Mouse (Mus musculus) heart, postnatal 0 days (tissue): ENCODE data around the gene Onecut1. TPM values are rescaled to one million over a fixed set of nuclear protein-coding genes. Genes with fewer than 3 reads are reported as not detected.

Experiments
- ATAC-seq: fragments of 200-750 bp; cut with Nextera tagmentation; 2 replicates; pipeline ENCODE4 v1.8.0; 2017; ENCODE audit warnings: low read depth, moderate number of reproducible peaks, moderate library complexity; ENCODE audit not compliant: insufficient read depth
- DNase-seq: peaks from one replicate; pipeline ENCODE4 v3.0.0-alpha.2; 2016; ENCODE audit warnings: low spot score
- H3K27ac ChIP-seq: fragments of 300-500 bp; sonication (generic); 2 replicates; pipeline ENCODE4 v1.5.1; 2014; ENCODE audit warnings: low read depth, mild to moderate bottlenecking
- H3K27me3 ChIP-seq: fragments of 300-500 bp; sonication (generic); 2 replicates; pipeline ENCODE4 v1.6.1; 2014; ENCODE audit warnings: low read length, mixed read lengths; ENCODE audit not compliant: control insufficient read depth, insufficient read depth
- H3K36me3 ChIP-seq: fragments of 300-500 bp; sonication (generic); replicated peaks from 2 replicates; pipeline ENCODE4 v1.6.1; 2014; ENCODE audit warnings: low read length, mixed read lengths; ENCODE audit not compliant: control insufficient read depth, insufficient read depth
- H3K4me1 ChIP-seq: fragments of 300-500 bp; sonication (generic); 2 replicates; pipeline ENCODE4 v1.6.1; 2014; ENCODE audit warnings: antibody characterized with exemption; ENCODE audit not compliant: control insufficient read depth, insufficient read depth
- H3K4me2 ChIP-seq: fragments of 300-500 bp; sonication (generic); 2 replicates; pipeline ENCODE4 v1.6.1; 2014; ENCODE audit warnings: low read depth, mild to moderate bottlenecking, low read length, moderate library complexity
- H3K4me3 ChIP-seq: fragments of 300-500 bp; sonication (generic); 2 replicates; pipeline ENCODE4 v1.5.1; 2014; ENCODE audit warnings: low read depth, low read length
- H3K9ac ChIP-seq: fragments of 300-500 bp; sonication (generic); replicated peaks from 2 replicates; pipeline ENCODE4 v1.6.1; 2014; ENCODE audit warnings: low read depth, low read length, mixed read lengths
- H3K9me3 ChIP-seq: fragments of 300-500 bp; sonication (generic); replicated peaks from 2 replicates; pipeline ENCODE4 v1.6.1; 2016; ENCODE audit warnings: low read length; ENCODE audit not compliant: control insufficient read depth
- CTCF ChIP-seq: IDR thresholded peaks from 2 replicates; pipeline ENCODE4 v1.5.1; 2016; ENCODE audit warnings: antibody characterized with exemption, control low read depth, low read depth
- EP300 ChIP-seq: IDR thresholded peaks from 2 replicates; pipeline ENCODE4 v1.6.1; 2016; ENCODE audit warnings: antibody characterized with exemption, low read depth
- WGBS: fragments of 180-500 bp; shearing (Covaris S2); extraction: QIAGEN DNeasy Blood & Tissue Kit; methylation state at CpG from one replicate; pipeline ENCODE4 v1.1.7; 2014; 5-methylcytosine and 5-hydroxymethylcytosine counted together
- polyA plus RNA-seq: library from polyadenylated mRNA; unstranded; fragments of >200 nt; fragmentation: Nextera tagmentation; extraction: Ambion mirVana; gene quantifications from 2 replicates; pipeline ENCODE4 v1.2.1, GENCODE M21; 2015
- total RNA-seq: library from RNA; depleted of rRNA; stranded (reverse); fragments of >200 nt; gene quantifications from 2 replicates; pipeline ENCODE4 v1.2.3, GENCODE M21; 2014; ENCODE audit warnings: low replicate concordance

Gene Onecut1
- total and polyA plus RNA-seq, 2 experiments from 2014 or later = not detected

- Histone ChIP-seq H3K27ac (no peak overlapping the region), H3K9me3 (peaks cover 10% of the 10 kb centered on the region; the same call in 1 of the 2 replicates), H3K36me3 (no peaks in the 10 kb centered on the region), H3K4me2 (no peak overlapping the region), H3K4me3 (no peak overlapping the region), H3K27me3 (peaks cover 78% of the 10 kb centered on the region), H3K4me1 (no peaks in the 10 kb centered on the region), H3K9ac (no peak overlapping the region)
- 4% methylated on average over 30 of the region's 33 CpGs for WGBS
- TF ChIP-seq EP300 = no peak
- no peak for TF ChIP-seq CTCF
- ATAC-seq (no peak), DNase-seq (no peak)
Measured at GRCm38 (mm10) chr9:74846867-74847830, 14.6 kb upstream of the Onecut1 start.

- Histone ChIP-seq H3K36me3 (no peaks in the 10 kb centered on the region), H3K4me2 (peak overlapping the region; percentile 56), H3K27ac (no peak overlapping the region), H3K4me1 (no peaks in the 10 kb centered on the region), H3K4me3 (peak overlapping the region; percentile 40), H3K27me3 (peaks cover 90% of the 10 kb centered on the region), H3K9ac (no peak overlapping the region), H3K9me3 (no peaks in the 10 kb centered on the region)
- WGBS = 1% methylated on average over 46 of the region's 46 CpGs
- ATAC-seq (no peak), DNase-seq (no peak)
- TF ChIP-seq EP300 (no peak), CTCF (no peak)
Measured at GRCm38 (mm10) chr9:74848411-74849194, 13.1 kb upstream of the Onecut1 start.

- Histone ChIP-seq H3K4me3 (peak overlapping the region; percentile 40), H3K4me2 (peak overlapping the region; percentile 56), H3K36me3 (no peaks in the 10 kb centered on the region), H3K27ac (no peak overlapping the region), H3K9ac (no peak overlapping the region), H3K4me1 (no peaks in the 10 kb centered on the region), H3K9me3 (no peaks in the 10 kb centered on the region), H3K27me3 (peaks cover 97% of the 10 kb centered on the region)
- DNase-seq (no peak), ATAC-seq (no peak)
- 2% methylated on average over 63 of the region's 63 CpGs for WGBS
- no peak for TF ChIP-seq EP300
- no peak for TF ChIP-seq CTCF
Measured at GRCm38 (mm10) chr9:74849195-74849978, 12.3 kb upstream of the Onecut1 start.

GRCm38 (mm10) chr9:74849979-74850780 is 11.5 kb upstream of the Onecut1 start:
- Histone ChIP-seq H3K4me2 (no peak overlapping the region), H3K27me3 (peaks cover 97% of the 10 kb centered on the region), H3K9ac (no peak overlapping the region), H3K36me3 (no peaks in the 10 kb centered on the region), H3K27ac (no peak overlapping the region), H3K4me3 (no peak overlapping the region), H3K4me1 (no peaks in the 10 kb centered on the region), H3K9me3 (no peaks in the 10 kb centered on the region)
- 7% methylated on average over 12 of the region's 12 CpGs for WGBS
- ATAC-seq (no peak), DNase-seq (no peak)
- TF ChIP-seq EP300 (no peak), CTCF (no peak)

- no peak for ATAC-seq
- Histone ChIP-seq H3K27ac (no peak overlapping the region), H3K9ac (no peak overlapping the region), H3K4me2 (no peak overlapping the region), H3K4me3 (no peak overlapping the region), H3K9me3 (no peaks in the 10 kb centered on the region), H3K27me3 (peaks cover 98% of the 10 kb centered on the region), H3K36me3 (no peaks in the 10 kb centered on the region), H3K4me1 (no peaks in the 10 kb centered on the region)
- TF ChIP-seq CTCF (no peak), EP300 (no peak)
- 4% methylated on average over 5 of the region's 5 CpGs for WGBS
- no peak for DNase-seq
Measured at GRCm38 (mm10) chr9:74850781-74851145, 11.0 kb upstream of the Onecut1 start.
